Mouse (Mus musculus) WW6 (cell line): Measurements from ENCODE around the gene Pygm.

Experiments used
- DNase-seq: peaks from one replicate; pipeline ENCODE4 v3.0.0-alpha.2; 2013; ENCODE audit warnings: low read depth, low spot score

The Pygm gene

GRCm38 (mm10) chr19:6428501-6429200 lies 44.5 kb downstream of the Pygm start:
- DNase-seq: peak; percentile 87

DNA sequence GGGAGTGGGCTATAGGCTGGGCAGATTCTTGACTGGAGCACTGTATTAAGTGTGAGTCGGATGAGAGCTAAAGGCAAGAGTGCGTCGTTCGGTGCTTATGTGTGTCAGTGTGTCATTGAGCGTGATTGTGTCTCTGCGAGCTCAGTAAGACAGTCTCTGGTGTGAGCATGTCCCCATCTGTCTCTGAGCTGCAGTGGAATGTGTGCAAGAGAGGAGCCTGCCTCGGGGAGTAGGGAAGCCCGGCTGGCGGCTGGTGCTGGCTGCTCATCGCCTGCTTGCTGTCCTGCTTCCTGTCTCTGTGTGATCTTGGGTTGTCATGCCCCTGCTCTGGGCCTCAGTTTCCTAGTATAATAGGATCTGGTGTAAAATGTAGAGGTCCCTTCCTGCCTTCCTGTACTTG lies 58.8 kb downstream of the Pygm start:
- DNase-seq: no peak

DNA sequence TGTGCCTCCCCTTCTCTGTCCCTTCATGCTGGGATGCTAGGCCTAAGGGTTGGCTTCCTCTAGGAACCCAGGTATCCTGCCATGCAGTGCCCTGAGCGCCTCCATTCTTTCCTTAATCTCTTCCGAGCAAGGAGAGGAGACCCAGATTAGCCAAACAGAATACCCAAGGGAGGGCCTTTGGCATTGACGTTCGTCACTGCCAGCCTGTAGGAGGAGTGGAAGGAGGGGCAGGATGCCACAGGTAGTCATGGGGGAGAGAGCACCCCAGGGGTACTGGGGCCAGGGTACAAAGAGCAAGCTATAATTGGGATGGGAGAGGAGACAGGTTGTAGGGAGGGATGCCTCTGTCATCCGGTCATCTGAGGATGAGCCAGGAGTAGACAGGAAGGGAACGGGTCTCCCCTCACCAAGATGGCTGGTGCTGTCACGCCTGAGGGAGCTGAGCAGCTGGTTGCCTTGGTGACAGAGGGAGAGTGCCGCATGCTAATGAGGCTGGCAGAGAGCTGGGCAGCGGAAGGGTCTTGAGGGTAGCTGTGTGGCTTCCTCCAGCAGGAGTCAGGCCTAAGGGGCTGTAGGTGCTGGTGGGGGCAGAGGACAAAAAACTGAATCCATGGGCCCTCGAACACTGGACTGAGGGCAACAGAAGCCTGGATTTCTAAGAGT lies 61.7 kb downstream of the Pygm start:
- no peak for DNase-seq

DNA sequence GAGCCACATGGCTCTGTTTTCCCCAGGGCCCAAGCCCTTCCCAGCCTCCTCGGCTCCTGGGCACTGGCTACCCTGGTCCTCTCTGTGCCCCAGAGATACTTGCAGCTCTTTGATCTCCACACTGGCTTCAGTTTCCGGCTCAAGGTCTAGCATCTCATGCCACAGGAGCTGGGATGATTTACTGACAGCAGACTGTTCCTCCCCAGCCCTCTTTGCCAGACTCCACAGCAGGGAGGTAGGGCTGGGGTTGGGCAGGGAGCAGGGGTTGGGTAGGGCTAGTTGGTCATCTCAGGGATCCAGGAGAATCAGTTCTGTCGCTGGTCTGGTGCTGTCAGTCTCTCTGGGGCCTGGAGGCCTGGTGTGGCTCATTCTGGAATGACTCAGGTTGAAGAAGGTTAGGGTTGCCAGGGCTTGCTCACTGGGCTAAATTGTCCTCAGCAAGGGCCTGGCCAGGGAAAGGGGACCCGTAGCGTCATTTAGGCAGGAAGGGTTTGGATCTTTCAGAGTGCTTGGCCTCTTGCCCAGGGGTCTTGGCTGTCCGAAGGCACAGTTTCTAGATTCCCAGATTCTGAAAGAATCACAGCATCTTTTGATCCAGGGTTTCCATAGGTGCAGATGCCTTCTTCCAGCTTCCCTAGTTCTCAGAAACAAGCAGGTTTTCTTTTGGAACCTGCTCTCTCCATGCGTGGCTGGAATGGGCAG lies 62.7 kb downstream of the Pygm start:
- DNase-seq: no peak
